Mouse (Mus musculus): Measurements from ENCODE around the gene 6030452D12Rik.

- no peak for TF ChIP-seq CTCF (IDR thresholded peaks at IDR 0.05; ENCODE audit: control insufficient read depth, insufficient read depth, insufficient replicate concordance, low read depth, low read length)
- TF ChIP-seq POLR2A (IDR thresholded peaks at IDR 0.05; ENCODE audit: control insufficient read depth, low read depth, low read length): no peak
Observed at GRCm38 (mm10) chr8:106529885-106530482, 29.7 kb downstream of the 6030452D12Rik start.

All from testis, adult 2 months (tissue).